Mouse (Mus musculus) embryonic facial prominence, embryonic 10.5 days (tissue): ENCODE data around the gene Stxbp5. TPM values are rescaled to one million over a fixed set of nuclear protein-coding genes. Genes with fewer than 3 reads are reported as not detected.

Experiments
- DNase-seq: peaks from one replicate; pipeline ENCODE4 v3.0.0-alpha.2; 2017; ENCODE audit warnings: low spot score
- H3K27ac ChIP-seq: fragments of 300-500 bp; sonication (generic); replicated peaks from 2 replicates; pipeline ENCODE4 v1.5.1; 2016; ENCODE audit warnings: mild to moderate bottlenecking
- H3K27me3 ChIP-seq: fragments of 300-500 bp; sonication (generic); replicated peaks from 2 replicates; pipeline ENCODE4 v1.6.1; 2016; ENCODE audit warnings: low read depth, mild to moderate bottlenecking; ENCODE audit not compliant: poor library complexity, severe bottlenecking
- H3K36me3 ChIP-seq: fragments of 300-500 bp; sonication (generic); replicated peaks from 2 replicates; pipeline ENCODE4 v1.6.1; 2016; ENCODE audit warnings: mild to moderate bottlenecking, moderate library complexity
- H3K4me1 ChIP-seq: fragments of 300-500 bp; sonication (generic); 2 replicates; pipeline ENCODE4 v1.6.1; 2016
- H3K4me3 ChIP-seq: fragments of 300-500 bp; sonication (generic); 2 replicates; pipeline ENCODE4 v1.5.1; 2016; ENCODE audit warnings: mild to moderate bottlenecking, moderate library complexity
- H3K9me3 ChIP-seq: fragments of 300-500 bp; sonication (generic); 2 replicates; pipeline ENCODE4 v1.6.1; 2016; ENCODE audit warnings: mild to moderate bottlenecking
- WGBS: fragments of 180-500 bp; shearing (Covaris S2); methylation state at CpG from one replicate; pipeline ENCODE4 v1.1.7; 2016; 5-methylcytosine and 5-hydroxymethylcytosine counted together
- polyA plus RNA-seq: library from polyadenylated mRNA; unstranded; fragments of >200 nt; fragmentation: Nextera tagmentation; extraction: Ambion mirVana; gene quantifications from 2 replicates; pipeline ENCODE4 v1.2.1, GENCODE M21; 2016

Stxbp5 gene
- polyA plus RNA-seq: 3.8 and 4.0 TPM in 2 replicates

DNA sequence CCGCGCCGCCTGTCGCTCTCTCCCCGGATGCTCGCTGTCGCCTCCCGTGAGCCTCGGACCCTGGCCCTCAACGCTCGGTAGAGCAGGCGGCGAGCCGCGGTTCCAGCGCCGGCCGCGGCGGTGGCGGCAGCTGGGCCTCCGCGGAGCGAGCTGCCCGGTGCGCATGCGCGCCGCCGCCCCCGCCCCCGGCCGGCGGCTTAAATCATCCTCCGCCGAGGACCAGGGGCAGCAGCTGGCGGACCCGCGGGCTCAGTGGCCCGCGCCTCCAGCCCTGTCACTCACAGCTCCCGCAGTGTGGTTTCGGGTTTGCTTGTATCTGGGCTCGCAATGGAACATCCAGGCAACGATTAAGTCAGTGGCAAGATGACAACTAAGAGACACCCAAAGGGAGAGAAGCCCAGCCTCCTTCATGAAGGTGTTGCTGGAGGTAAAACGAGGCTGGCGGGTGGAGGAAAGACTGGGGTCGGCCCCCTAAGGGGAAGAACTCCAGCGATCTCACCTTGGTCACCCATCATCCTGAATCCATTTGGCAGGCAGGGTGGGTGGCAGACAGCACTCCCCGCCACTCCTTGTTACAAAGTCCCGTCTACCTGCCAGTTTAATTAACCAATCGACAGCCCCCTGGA, at the start of gene Stxbp5:
Gene Stxbp5 (minus strand): TSS at position 9 of the 626 bp plus-strand sequence.
- peak; percentile 89 for DNase-seq
- Histone ChIP-seq H3K9me3 (no peaks in the 10 kb centered on the region), H3K4me1 (peaks cover 22% of the 10 kb centered on the region), H3K27ac (peak within 1 kb of the TSS; percentile 94), H3K27me3 (0 out of 2 replicates have a peak, but pooled peaks cover 4% of the 10 kb centered on the region), H3K36me3 (no peaks in the 10 kb centered on the region), H3K4me3 (peak within 1 kb of the TSS; percentile 87)
- WGBS: under 1% methylated on average over 52 of the region's 52 CpGs

DNA sequence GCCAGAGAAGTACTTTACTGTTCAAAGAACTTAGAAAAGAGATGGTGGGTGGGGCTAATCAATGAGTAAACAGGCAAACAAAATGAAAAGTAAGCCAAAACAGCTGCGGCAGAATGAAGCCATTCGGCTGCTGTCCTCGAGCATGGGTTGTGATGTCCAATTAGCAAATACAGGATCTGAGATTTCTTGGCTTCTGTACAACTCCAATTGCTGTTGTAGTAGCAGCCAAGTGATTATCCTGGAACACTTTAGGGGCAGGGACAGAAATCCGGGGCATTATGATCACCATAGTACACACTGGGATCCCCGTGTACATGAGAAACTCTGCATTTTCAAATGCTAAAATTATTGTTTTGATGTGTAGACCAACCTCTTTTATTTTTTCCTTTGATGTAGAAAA, 11.5 kb upstream of the Stxbp5 start:
- Histone ChIP-seq H3K9me3 (no peaks in the 10 kb centered on the region), H3K4me1 (no peaks in the 10 kb centered on the region), H3K4me3 (no peak overlapping the region), H3K27me3 (no peaks in the 10 kb centered on the region), H3K36me3 (no peaks in the 10 kb centered on the region), H3K27ac (no peak overlapping the region)
- no peak for DNase-seq
- WGBS: 88% methylated on average over 5 of the region's 5 CpGs

DNA sequence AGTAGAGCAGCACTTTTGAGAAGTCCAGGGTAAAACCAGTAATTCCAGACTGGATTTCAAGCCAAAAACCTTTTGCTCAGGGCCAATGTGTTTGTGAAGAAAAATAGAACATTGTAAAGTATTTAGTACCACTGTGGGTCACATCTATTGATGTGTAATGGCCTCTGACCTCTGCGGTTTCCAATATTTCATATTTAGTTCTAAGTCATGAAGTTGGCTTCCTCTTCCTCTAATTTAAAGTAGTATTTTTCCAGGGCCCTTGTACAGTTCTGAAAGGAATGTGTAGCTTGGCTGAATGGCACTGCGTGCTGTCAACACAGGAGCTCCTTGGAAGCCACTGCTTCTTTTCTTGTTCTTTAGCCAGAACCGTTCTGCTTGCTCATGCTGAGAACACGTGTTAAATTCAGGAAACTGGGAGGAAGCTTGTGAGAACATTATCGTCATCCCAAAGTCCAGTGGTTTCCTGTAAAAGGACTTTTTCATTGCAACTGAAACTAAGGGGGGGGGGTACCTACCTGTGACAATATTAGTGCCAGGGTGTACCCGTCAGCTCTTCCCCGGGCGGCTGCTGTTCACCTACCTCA, 7.1 kb upstream of the Stxbp5 start:
- 86% methylated on average over 8 of the region's 8 CpGs for WGBS
- no peak for DNase-seq

DNA sequence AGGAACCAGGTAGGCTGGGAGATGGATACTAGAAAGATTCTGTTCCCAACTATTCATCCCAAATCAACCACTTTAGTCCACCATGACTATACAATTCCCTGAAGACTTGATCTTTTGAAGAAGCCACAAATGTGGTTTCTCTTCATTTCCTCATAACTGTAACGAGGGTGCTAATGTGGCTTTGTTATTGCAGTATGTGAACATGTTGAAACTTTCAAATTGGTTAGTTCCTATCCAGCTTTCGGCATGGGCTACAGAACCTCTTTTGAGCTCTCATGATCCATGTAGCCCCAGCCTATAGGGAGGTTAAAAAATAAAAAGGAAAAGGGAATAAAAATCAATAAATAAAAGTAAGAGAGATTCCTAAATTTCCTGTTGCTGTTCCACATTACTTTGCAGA, 6.6 kb upstream of the Stxbp5 start:
- Histone ChIP-seq H3K9me3 (no peaks in the 10 kb centered on the region), H3K4me1 (no peaks in the 10 kb centered on the region), H3K27me3 (no peaks in the 10 kb centered on the region), H3K36me3 (no peaks in the 10 kb centered on the region), H3K4me3 (no peak overlapping the region), H3K27ac (no peak overlapping the region)
- DNase-seq: no peak
- WGBS: 87% methylated on average over 2 of the region's 2 CpGs

More for the DNA sequence above, 7.1 kb upstream of the Stxbp5 start:
- Histone ChIP-seq H3K4me3 (no peak overlapping the region), H3K9me3 (no peaks in the 10 kb centered on the region), H3K4me1 (no peaks in the 10 kb centered on the region), H3K36me3 (no peaks in the 10 kb centered on the region), H3K27me3 (no peaks in the 10 kb centered on the region), H3K27ac (no peak overlapping the region)

DNA sequence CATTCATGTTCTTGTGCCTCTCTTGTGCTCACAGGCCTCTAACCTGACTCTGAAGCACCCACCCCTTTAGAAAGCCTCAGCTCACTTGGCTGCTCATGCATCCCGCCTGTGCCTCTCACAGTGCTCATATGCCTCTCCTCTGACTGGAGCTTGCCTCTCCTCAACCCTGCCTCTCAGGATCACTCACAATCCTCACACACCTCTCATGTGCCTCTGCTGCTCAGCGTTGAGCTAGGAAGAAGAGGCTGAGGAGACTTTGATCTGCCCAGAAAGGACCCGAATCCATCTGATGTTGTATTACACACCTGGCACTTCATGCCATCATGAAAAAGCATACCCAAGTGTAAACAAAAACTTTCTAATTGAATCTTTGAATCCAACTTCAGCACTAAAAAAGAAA, 5.3 kb upstream of the Stxbp5 start:
- WGBS: 64% methylated on average over 3 of the region's 3 CpGs
- Histone ChIP-seq H3K4me3 (no peak overlapping the region), H3K4me1 (peaks cover 5% of the 10 kb centered on the region), H3K36me3 (no peaks in the 10 kb centered on the region), H3K27ac (no peak overlapping the region), H3K9me3 (no peaks in the 10 kb centered on the region), H3K27me3 (no peaks in the 10 kb centered on the region)
- no peak for DNase-seq

DNA sequence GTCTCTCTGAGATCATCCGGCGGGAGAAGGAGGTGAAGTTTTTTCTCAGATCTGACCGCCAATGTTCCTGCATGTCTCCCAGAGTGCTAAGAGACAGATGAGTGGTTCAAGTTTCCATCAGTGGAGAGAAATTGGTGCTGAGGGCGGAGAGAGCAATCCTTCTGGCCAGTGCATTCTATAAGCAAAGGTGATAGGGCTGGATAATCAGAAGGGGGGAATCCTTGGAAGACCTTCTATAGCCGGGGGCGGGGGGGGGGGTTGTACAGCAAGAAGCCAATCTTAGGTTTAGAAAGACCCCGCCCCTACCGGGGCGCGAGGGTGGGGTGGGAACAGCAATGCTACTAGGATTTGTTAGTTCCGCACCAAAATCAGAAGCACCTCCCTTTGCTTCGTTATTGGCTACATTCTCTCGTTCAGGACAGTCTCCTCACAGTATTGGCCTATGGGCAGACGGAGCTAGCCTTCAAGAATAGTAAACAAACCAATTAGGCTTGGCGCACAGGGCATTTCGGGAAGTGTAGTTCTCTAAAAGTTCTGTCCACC, 889 bp upstream of the Stxbp5 start:
- Histone ChIP-seq H3K27me3 (0 out of 2 replicates have a peak, but pooled peaks cover 4% of the 10 kb centered on the region), H3K9me3 (no peaks in the 10 kb centered on the region), H3K36me3 (no peaks in the 10 kb centered on the region), H3K27ac (peak overlapping the region; percentile 94), H3K4me1 (peaks cover 22% of the 10 kb centered on the region), H3K4me3 (peak overlapping the region; percentile 87)
- 1% methylated on average over 16 of the region's 16 CpGs for WGBS
- peak; percentile 80 for DNase-seq

DNA sequence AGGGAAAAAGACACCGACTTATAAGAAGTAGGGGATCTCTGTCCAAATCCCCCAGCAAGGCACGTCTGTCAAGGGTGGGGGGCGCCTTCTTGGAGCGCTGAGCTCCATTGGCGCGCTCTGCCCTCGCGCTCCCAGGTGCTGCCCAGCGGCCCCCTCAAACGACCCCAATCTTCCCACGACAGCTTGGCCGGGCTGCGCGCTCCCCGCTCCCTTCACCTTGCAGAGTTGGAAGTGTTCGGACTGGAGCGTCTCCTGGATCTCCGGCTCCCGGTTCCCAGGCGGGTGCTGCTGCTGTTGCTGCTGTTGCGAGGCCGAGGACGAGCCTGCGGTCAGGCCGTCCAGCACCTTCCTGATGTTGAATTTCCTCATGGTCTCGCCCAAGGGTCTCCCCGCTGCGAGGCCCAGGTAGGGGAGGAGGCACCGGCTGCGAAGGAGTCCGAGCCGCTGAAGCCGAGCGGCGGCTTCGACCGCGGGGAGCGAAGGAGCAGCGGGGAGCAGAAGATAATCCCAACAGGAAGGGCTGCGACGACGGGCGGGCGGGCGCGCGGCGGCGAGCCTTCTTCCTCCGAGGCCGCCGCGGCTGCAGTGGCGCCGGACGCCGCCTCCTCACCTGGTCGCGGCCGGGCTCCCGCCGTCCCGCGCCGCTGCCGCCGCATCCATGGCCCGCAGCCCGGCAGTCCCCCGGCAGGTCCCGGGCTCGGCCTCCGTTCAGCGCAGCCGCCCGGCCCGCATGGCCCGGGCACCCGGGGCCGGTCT, 386 bp downstream of the Stxbp5 start:
- peak overlapping the region; percentile 87 for H3K4me3 ChIP-seq
- DNase-seq: peak; percentile 70
- peak overlapping the region; percentile 94 for H3K27ac ChIP-seq
- WGBS: under 1% methylated on average over 72 of the region's 81 CpGs
- H3K36me3 ChIP-seq: no peaks in the 10 kb centered on the region
- H3K4me1 ChIP-seq: peaks cover 22% of the 10 kb centered on the region
- no peaks in the 10 kb centered on the region for H3K9me3 ChIP-seq
- H3K27me3 ChIP-seq: 0 out of 2 replicates have a peak, but pooled peaks cover 4% of the 10 kb centered on the region

DNA sequence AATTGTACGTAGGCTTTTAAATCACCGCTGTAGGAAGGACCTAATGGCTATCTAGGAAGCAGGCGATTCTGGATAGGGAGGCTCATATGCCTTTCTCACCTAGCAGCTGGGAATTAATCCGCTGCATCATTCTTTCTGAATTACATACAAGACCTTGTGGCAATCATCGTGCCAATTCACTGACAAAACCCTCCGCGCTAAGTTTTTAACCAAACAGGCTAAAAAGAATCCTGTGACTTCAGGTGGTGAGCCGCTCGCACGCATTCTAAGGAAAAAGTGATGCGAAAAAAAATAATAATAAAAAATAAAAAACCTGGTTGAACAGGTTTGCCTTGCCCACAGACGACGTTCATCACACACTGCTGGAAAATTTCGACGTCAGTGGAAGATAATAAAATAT, 1.1 kb downstream of the Stxbp5 start:
- DNase-seq: peak; percentile 18

DNA sequence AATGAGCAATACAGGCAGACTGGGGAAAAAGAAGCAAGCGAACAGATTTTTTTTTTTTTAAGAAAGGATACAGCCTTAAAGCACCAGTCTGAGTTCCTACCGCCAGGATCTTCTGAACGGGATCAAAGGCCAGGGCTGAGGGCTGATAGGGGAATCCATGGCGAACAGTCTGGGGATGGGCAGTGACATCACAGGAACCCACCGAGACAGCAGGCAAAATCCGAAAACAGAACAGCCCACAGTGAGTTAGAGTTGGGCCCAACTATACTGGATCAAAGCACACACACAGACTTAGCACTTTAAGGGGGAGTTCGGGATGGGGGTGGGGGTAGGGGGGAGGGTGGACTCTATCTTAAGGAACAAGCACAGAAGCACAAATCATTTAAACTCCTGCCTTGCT, 1.8 kb downstream of the Stxbp5 start:
- WGBS: 4% methylated on average over 7 of the region's 7 CpGs
- H3K36me3 ChIP-seq: peaks cover 6% of the 10 kb centered on the region; the same call in 1 of the 2 replicates
- H3K27ac ChIP-seq: no peak overlapping the region
- H3K4me1 ChIP-seq: peaks cover 22% of the 10 kb centered on the region
- 0 out of 2 replicates have a peak, but pooled peaks cover 4% of the 10 kb centered on the region for H3K27me3 ChIP-seq
- peak overlapping the region; percentile 87 for H3K4me3 ChIP-seq
- peak; percentile 13 for DNase-seq
- no peaks in the 10 kb centered on the region for H3K9me3 ChIP-seq

More for the DNA sequence above, 1.1 kb downstream of the Stxbp5 start:
- Histone ChIP-seq H3K4me3 (peak overlapping the region; percentile 87), H3K4me1 (peaks cover 22% of the 10 kb centered on the region), H3K9me3 (no peaks in the 10 kb centered on the region), H3K27ac (no peak overlapping the region), H3K27me3 (0 out of 2 replicates have a peak, but pooled peaks cover 4% of the 10 kb centered on the region), H3K36me3 (peaks cover 6% of the 10 kb centered on the region; the same call in 1 of the 2 replicates)
- WGBS: 2% methylated on average over 15 of the region's 15 CpGs

DNA sequence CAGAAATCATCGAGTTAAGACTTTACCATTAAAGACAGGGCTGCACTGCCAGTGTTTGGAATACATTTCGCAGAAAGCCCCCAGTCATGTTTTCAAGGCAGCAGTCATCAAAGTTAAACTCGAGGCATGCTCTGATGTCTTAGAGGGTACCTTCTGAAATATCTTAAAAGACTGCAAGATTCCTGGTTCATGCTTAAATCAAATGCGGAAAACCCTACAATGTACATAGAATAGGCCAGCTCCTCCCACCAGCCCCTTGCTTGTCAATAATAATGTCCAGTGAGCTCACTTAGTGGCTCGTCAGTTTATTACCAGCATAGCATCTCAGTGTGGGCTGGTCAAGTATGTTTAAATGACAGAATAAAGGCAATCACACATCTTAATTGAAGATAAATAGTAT, 3.0 kb downstream of the Stxbp5 start:
- Histone ChIP-seq H3K27me3 (0 out of 2 replicates have a peak, but pooled peaks cover 4% of the 10 kb centered on the region), H3K4me3 (no peak overlapping the region), H3K4me1 (peaks cover 22% of the 10 kb centered on the region), H3K36me3 (peaks cover 6% of the 10 kb centered on the region; the same call in 1 of the 2 replicates), H3K27ac (no peak overlapping the region), H3K9me3 (no peaks in the 10 kb centered on the region)
- WGBS: 72% methylated on average over 5 of the region's 5 CpGs
- DNase-seq: no peak

DNA sequence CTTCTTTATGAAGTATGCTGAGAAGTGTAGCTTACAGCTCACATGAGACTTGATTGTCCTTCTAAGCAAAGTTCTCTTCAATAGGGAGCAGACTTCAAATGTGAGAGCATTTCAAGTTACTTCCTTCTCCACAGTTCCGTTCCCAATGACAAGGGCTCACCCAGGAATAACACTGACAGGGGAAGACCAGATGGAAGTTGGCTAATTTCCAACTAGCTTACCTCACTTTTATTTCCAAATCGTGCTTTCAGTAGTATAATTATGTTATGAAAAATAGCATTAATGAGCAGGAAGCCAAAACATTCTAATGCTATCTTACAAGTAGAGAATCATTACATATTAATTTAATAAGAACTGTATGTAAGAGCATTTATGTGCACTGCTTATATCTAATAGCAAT, 7.3 kb downstream of the Stxbp5 start:
- no peaks in the 10 kb centered on the region for H3K27me3 ChIP-seq
- no peak for DNase-seq
- no peak overlapping the region for H3K4me3 ChIP-seq
- H3K36me3 ChIP-seq: peaks cover 6% of the 10 kb centered on the region; the same call in 1 of the 2 replicates
- WGBS: 84% methylated on average over 2 of the region's 2 CpGs
- no peaks in the 10 kb centered on the region for H3K9me3 ChIP-seq
- no peak overlapping the region for H3K27ac ChIP-seq
- no peaks in the 10 kb centered on the region for H3K4me1 ChIP-seq

GRCm38 (mm10) chr10:9889651-9890050, 11.2 kb downstream of the Stxbp5 start:
- DNase-seq: no peak
- no peaks in the 10 kb centered on the region for H3K9me3 ChIP-seq
- H3K36me3 ChIP-seq: peaks cover 6% of the 10 kb centered on the region
- H3K4me1 ChIP-seq: no peaks in the 10 kb centered on the region
- H3K4me3 ChIP-seq: no peak overlapping the region
- H3K27ac ChIP-seq: no peak overlapping the region
- 72% methylated on average over 8 of the region's 8 CpGs for WGBS
- H3K27me3 ChIP-seq: no peaks in the 10 kb centered on the region
